Mouse (Mus musculus): ENCODE measurements at regions not wholly inside any gene's neighbourhood (a gene's known extent, or its start where the extent isn't known, plus 50 kb on each side); places are given as distances from the start of the nearest gene placed in this dataset.

DNA sequence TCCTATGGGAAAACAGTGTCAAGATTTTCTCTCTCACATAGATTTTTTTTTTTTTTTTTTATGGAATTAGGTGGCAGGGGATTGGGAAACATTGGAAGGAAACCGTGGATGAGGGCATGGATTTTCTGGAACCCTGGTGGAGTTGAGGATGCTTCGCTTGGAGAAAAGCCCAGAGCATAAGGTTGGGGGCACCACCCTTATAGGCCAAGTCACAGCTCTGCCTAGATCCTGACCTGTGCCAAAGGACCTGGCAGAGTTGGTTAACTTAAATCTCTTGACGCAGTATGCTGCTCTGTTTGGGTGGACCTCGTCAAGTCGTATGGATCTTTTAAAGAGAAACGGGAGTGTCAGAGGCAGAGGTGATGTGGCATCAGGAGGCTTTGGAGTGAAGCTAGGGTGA lies 130.1 kb downstream of the 9530068E07Rik start:
- TF ChIP-seq CTCF (IDR thresholded peaks at IDR 0.05; ENCODE audit: low read depth) (no peak), EP300 (IDR thresholded peaks at IDR 0.05; ENCODE audit: low read depth) (no peak)

Measured in liver, postnatal 0 days (tissue).